Mouse (Mus musculus) kidney, postnatal 10 days (tissue): Measurements from ENCODE around the gene Srarp.

Experiments used
- DNase-seq: peaks from one replicate; pipeline ENCODE4 v3.0.0; 2021; ENCODE audit warnings: mixed read lengths

The Srarp gene

GRCm38 (mm10) chr4:141387093-141387784, 48.7 kb downstream of the Srarp start:
- DNase-seq = peak; percentile 89

DNA sequence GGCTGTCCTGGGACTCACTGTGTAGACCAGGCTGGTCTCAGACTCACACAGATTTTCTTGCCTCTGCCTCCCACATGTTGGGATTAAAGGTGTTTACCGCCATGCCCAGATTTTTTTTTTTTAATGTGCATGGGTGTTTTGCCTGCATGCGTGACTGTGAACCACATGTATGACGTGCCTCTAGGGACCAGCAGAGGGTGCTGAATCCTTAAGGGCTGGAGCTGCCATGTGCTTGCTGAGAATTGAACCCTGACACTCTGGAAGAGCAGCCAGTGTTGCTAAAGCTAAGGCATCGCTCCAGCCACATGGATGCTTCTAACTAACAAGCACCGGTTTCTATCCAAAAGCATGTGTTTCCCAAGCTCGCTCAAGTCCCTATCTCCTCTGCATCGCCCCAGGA, 49.8 kb downstream of the Srarp start:
- no peak for DNase-seq

DNA sequence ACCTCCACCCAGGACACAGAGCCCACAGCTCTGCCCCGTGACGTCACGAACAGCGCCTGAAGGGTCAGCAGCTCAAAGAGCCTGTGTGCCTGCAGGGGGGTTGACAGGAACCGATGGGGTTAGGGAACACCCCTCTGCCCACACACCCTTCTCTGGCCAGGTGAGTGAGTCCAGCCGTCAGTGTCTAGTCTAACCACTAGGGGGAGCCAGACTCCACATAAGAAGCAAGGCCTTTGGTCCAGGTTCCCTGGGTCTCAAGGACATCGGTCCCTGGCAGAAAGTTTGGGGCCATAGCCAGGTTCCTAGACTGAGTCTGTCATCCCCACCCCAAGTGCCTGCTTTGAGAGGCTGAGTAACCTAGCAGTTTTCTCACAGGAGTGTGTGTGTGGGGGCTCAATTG, 50.6 kb downstream of the Srarp start:
- DNase-seq = peak; percentile 72
